Mouse (Mus musculus): ENCODE measurements around the gene Hoxa9. TPM values are rescaled to one million over a fixed set of nuclear protein-coding genes. Genes with fewer than 3 reads are reported as not detected.

Gene Hoxa9
- polyA plus RNA-seq, 1 experiment from 2014 or later: 67.8 TPM

DNA sequence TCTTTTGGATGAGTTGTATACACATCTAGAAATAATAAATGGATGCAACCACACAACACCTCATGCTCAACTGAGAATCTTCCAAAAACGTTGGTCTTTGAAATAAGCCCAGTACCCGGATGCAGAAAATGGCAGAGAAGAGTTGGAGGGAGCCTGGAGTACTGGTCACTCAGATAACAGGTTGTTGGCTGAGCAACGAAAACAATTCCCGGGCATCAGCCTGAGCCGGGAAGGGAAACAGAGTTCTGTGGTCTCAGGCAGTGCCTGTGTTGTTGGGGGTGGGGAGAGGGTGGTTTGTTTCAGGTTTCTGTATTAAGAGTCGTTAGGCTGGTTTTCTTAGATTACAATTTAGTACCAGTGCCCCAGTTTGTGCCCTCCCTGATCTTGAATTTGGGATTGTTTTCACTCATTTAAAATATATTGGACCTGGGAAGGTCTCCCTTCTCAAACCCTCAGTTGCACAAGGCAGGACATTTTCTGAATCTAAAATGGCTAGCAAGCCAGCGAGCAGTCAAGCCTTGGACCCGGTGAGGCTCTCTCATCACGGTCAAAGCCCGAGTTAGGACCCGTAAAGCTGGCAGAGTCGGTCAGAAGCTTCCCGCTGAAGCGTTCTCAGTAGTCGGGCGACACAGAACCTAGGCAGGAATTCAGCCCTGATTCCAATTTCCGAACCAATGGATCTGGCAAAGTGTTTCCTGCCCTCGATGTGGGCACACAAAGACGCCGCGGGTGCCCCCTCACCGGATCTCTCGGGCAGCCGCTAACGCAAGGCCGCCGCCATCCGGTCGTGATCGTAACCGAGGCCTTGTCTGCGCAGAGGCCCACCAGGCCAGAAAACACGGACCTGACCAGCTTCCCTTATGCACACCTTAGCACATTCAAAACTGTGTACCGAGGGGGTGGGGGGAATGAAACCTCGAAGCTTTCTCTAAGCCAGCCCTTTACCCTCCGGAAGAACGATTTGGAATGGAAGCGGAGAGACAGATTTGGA lies 2.1 kb downstream of the Hoxa9 start:
- H3K4me1 ChIP-seq (ENCODE audit: control insufficient read depth, insufficient read depth, low read length): peaks cover 9% of the 10 kb centered on the region; the same call in 1 of the 2 replicates
- H3K9me3 ChIP-seq (ENCODE audit: control insufficient read depth, low read length): no peaks in the 10 kb centered on the region
- H3K9ac ChIP-seq (ENCODE audit: low read depth, low read length): peak overlapping the region; percentile 94
- H3K36me3 ChIP-seq (ENCODE audit: control insufficient read depth, insufficient read depth, low read length): peaks cover 16% of the 10 kb centered on the region; the same call in 1 of the 2 replicates
- H3K27ac ChIP-seq (ENCODE audit: low read depth, low read length): peak overlapping the region; percentile 96
- H3K27me3 ChIP-seq (ENCODE audit: control insufficient read depth, insufficient read depth, low read length): 0 out of 2 replicates have a peak, but pooled peaks cover 4% of the 10 kb centered on the region
- H3K4me3 ChIP-seq (ENCODE audit: low read length): peak overlapping the region; percentile 64
- no peak for ATAC-seq (ENCODE audit: low FRiP score, low TSS enrichment)
- under 1% methylated on average over 38 of the region's 38 CpGs for WGBS
- peak overlapping the region; percentile 97 for H3K4me2 ChIP-seq (replicated peaks; ENCODE audit: low read depth, low read length)

GRCm38 (mm10) chr6:52227470-52228222 lies 3.2 kb downstream of the Hoxa9 start:
- H3K9ac ChIP-seq (ENCODE audit: low read depth, low read length): peak overlapping the region; percentile 87
- no peak for ATAC-seq (ENCODE audit: low FRiP score, low TSS enrichment)
- no peaks in the 10 kb centered on the region for H3K9me3 ChIP-seq (ENCODE audit: control insufficient read depth, low read length)
- 0 out of 2 replicates have a peak, but pooled peaks cover 3% of the 10 kb centered on the region for H3K27me3 ChIP-seq (ENCODE audit: control insufficient read depth, insufficient read depth, low read length)
- peak overlapping the region; percentile 64 for H3K4me3 ChIP-seq (ENCODE audit: low read length)
- H3K27ac ChIP-seq (ENCODE audit: low read depth, low read length): peak overlapping the region; percentile 90
- 2% methylated on average over 11 of the region's 11 CpGs for WGBS
- peaks cover 9% of the 10 kb centered on the region; the same call in 1 of the 2 replicates for H3K4me1 ChIP-seq (ENCODE audit: control insufficient read depth, insufficient read depth, low read length)
- H3K4me2 ChIP-seq (replicated peaks; ENCODE audit: low read depth, low read length): peak overlapping the region; percentile 97
- H3K36me3 ChIP-seq (ENCODE audit: control insufficient read depth, insufficient read depth, low read length): peaks cover 19% of the 10 kb centered on the region; the same call in 1 of the 2 replicates

- peaks cover 13% of the 10 kb centered on the region; the same call in 1 of the 2 replicates for H3K4me1 ChIP-seq (ENCODE audit: control insufficient read depth, insufficient read depth, low read length)
- no peaks in the 10 kb centered on the region for H3K9me3 ChIP-seq (ENCODE audit: control insufficient read depth, low read length)
- H3K9ac ChIP-seq (ENCODE audit: low read depth, low read length): peak overlapping the region; percentile 87
- peak overlapping the region; percentile 64 for H3K4me3 ChIP-seq (ENCODE audit: low read length)
- WGBS: under 1% methylated on average over 26 of the region's 26 CpGs
- peak; percentile 33 for ATAC-seq (ENCODE audit: low FRiP score, low TSS enrichment)
- 0 out of 2 replicates have a peak, but pooled peaks cover 7% of the 10 kb centered on the region for H3K27me3 ChIP-seq (ENCODE audit: control insufficient read depth, insufficient read depth, low read length)
- H3K4me2 ChIP-seq (replicated peaks; ENCODE audit: low read depth, low read length): peak overlapping the region; percentile 97
- H3K27ac ChIP-seq (ENCODE audit: low read depth, low read length): peak overlapping the region; percentile 90
- peaks cover 19% of the 10 kb centered on the region; the same call in 1 of the 2 replicates for H3K36me3 ChIP-seq (ENCODE audit: control insufficient read depth, insufficient read depth, low read length)
These were observed 4.2 kb downstream of the Hoxa9 start for GRCm38 (mm10) chr6:52226569-52227257.

GRCm38 (mm10) chr6:52225612-52226568 lies 5.0 kb downstream of the Hoxa9 start:
- H3K27me3 ChIP-seq (ENCODE audit: control insufficient read depth, insufficient read depth, low read length): 0 out of 2 replicates have a peak, but pooled peaks cover 7% of the 10 kb centered on the region
- H3K4me2 ChIP-seq (replicated peaks; ENCODE audit: low read depth, low read length): peak overlapping the region; percentile 97
- H3K36me3 ChIP-seq (ENCODE audit: control insufficient read depth, insufficient read depth, low read length): peaks cover 19% of the 10 kb centered on the region; the same call in 1 of the 2 replicates
- H3K4me1 ChIP-seq (ENCODE audit: control insufficient read depth, insufficient read depth, low read length): peaks cover 13% of the 10 kb centered on the region; the same call in 1 of the 2 replicates
- ATAC-seq (ENCODE audit: low FRiP score, low TSS enrichment): peak; percentile 57
- H3K9me3 ChIP-seq (ENCODE audit: control insufficient read depth, low read length): no peaks in the 10 kb centered on the region
- WGBS: under 1% methylated on average over 66 of the region's 69 CpGs
- H3K9ac ChIP-seq (ENCODE audit: low read depth, low read length): peak overlapping the region; percentile 87
- H3K27ac ChIP-seq (ENCODE audit: low read depth, low read length): peak overlapping the region; percentile 90
- peak overlapping the region; percentile 64 for H3K4me3 ChIP-seq (ENCODE audit: low read length)

DNA sequence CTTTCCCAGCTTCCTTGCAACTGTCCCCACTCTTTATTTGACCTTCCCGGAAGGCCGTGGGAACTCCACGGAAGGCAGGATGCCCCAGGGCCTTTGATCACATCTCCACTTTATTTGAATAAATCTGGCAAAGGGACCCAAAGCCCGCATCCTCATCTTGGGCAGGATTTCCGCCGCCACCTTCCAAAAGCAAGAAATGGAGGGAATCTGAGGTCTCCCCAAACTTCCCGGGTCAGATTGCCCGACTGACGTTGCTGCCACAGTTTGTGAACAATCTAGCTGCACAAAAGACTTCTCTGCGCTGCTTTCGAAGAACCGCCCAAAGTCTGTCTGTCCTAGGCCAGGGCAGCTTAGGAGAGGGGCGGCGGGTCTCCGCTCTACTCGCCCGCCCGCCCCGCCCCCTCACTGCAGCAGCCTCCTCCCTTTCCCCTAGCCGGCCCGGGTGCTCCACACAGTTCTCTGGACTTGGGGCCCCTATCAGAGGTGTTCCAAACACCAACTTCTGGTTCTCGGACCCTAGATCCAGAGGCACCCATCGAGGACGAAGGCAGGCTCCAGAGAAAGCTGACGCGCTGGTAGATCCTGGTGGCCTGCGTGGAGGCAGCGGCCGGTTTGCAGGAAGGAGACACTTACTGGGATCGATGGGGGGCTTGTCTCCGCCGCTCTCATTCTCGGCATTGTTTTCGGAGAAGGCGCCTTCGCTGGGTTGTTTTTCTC lies 5.8 kb downstream of the Hoxa9 start:
- H3K27me3 ChIP-seq (ENCODE audit: control insufficient read depth, insufficient read depth, low read length): 0 out of 2 replicates have a peak, but pooled peaks cover 9% of the 10 kb centered on the region
- H3K27ac ChIP-seq (ENCODE audit: low read depth, low read length): peak overlapping the region; percentile 90
- peak overlapping the region; percentile 97 for H3K4me2 ChIP-seq (replicated peaks; ENCODE audit: low read depth, low read length)
- peaks cover 21% of the 10 kb centered on the region; the same call in 1 of the 2 replicates for H3K4me1 ChIP-seq (ENCODE audit: control insufficient read depth, insufficient read depth, low read length)
- H3K36me3 ChIP-seq (ENCODE audit: control insufficient read depth, insufficient read depth, low read length): peaks cover 13% of the 10 kb centered on the region; the same call in 1 of the 2 replicates
- no peak for ATAC-seq (ENCODE audit: low FRiP score, low TSS enrichment)
- WGBS: under 1% methylated on average over 36 of the region's 36 CpGs
- peak overlapping the region; percentile 87 for H3K9ac ChIP-seq (ENCODE audit: low read depth, low read length)
- no peaks in the 10 kb centered on the region for H3K9me3 ChIP-seq (ENCODE audit: control insufficient read depth, low read length)
- peak overlapping the region; percentile 64 for H3K4me3 ChIP-seq (ENCODE audit: low read length)

DNA sequence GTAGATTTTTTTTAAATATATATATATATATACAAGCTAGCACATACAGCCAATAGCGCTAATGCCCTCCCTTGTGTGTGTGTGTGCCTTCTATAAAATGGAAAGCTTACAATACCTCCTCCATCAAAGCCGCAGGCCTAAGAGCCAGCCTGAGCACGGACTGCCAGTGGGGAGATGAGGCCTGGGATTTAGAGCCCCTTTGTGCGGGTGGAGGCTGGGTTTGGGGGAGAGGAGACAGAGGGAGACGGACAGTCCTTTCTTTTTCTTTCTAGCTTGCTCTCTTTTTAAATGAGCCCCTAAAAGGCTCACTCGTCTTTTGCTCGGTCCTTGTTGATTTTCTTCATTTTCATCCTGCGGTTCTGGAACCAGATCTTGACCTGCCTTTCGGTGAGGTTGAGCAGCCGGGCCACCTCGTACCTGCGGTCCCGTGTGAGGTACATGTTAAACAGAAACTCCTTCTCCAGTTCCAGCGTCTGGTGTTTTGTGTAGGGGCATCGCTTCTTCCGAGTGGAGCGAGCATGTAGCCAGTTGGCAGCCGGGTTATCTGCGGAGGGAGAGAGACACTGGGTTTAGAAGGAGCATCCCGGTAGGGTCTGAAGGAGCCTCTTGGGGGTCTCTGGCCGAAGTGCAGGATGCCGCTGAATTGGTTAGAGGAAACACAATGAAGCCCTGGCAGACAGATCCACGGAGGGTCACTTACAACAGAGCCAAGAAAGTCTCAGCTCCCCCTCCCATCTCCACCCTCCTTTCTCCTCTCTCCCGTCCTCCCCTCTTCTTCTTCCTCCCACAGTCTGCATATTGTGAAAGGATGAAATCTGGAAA lies 6.7 kb downstream of the Hoxa9 start:
- Histone ChIP-seq H3K4me3 (ENCODE audit: low read length) (peak overlapping the region; percentile 64), H3K27me3 (ENCODE audit: control insufficient read depth, insufficient read depth, low read length) (0 out of 2 replicates have a peak, but pooled peaks cover 7% of the 10 kb centered on the region), H3K27ac (ENCODE audit: low read depth, low read length) (peak overlapping the region; percentile 90), H3K9me3 (ENCODE audit: control insufficient read depth, low read length) (no peaks in the 10 kb centered on the region), H3K4me1 (ENCODE audit: control insufficient read depth, insufficient read depth, low read length) (peaks cover 30% of the 10 kb centered on the region; the same call in 1 of the 2 replicates), H3K4me2 (replicated peaks; ENCODE audit: low read depth, low read length) (peak overlapping the region; percentile 97), H3K9ac (ENCODE audit: low read depth, low read length) (peak overlapping the region; percentile 87), H3K36me3 (ENCODE audit: control insufficient read depth, insufficient read depth, low read length) (peaks cover 10% of the 10 kb centered on the region; the same call in 1 of the 2 replicates)
- 1% methylated on average over 24 of the region's 24 CpGs for WGBS
- no peak for ATAC-seq (ENCODE audit: low FRiP score, low TSS enrichment)

All from kidney, embryonic 14.5 days (tissue).